In genomic region chr7:140987182-140988138, GRCm38 (mm10) we compare ENCODE assay signal across 27 mouse cellular contexts. TPM values are rescaled to one million over a fixed set of nuclear protein-coding genes. Genes with fewer than 3 reads are reported as not detected.
DNase-seq lines count a peak whose midpoint lies in the region; ATAC-seq and TF ChIP-seq lines count a peak whose summit lies in the region.
"Had no signal": no experiment of that assay in that cellular context is flagged by ENCODE, and none has a peak within 500 bp of the region (broad histone marks: within the 10 kb centered on the region; RNA-seq: fewer than 3 reads in every experiment).

No protein-coding gene starts in this region.

- no peaks in the 10 kb centered on the region for H3K27me3 ChIP-seq in stomach, embryonic 16.5 days (ENCODE audit: control insufficient read depth, insufficient read depth, low read length)
- no peaks in the 10 kb centered on the region for H3K27me3 ChIP-seq in stomach, postnatal 0 days (ENCODE audit: control insufficient read depth, insufficient read depth, low read length)
- H3K27me3 ChIP-seq in embryonic facial prominence, embryonic 15.5 days = no peaks in the 10 kb centered on the region
- H3K27me3 ChIP-seq: hindbrain, embryonic 15.5 days; limb, embryonic 13.5 days had no signal

- H3K36me3 ChIP-seq in stomach, embryonic 16.5 days (ENCODE audit: control insufficient read depth, insufficient read depth, low read length) = no peaks in the 10 kb centered on the region
- no peaks in the 10 kb centered on the region for H3K36me3 ChIP-seq in stomach, postnatal 0 days (ENCODE audit: control insufficient read depth, insufficient read depth, low read length)
- H3K36me3 ChIP-seq in embryonic facial prominence, embryonic 15.5 days = no peaks in the 10 kb centered on the region
- H3K36me3 ChIP-seq: heart, embryonic 13.5 days; hindbrain, embryonic 15.5 days; limb, embryonic 13.5 days had no signal

- ATAC-seq in stomach, embryonic 16.5 days (ENCODE audit: insufficient read depth, low FRiP score) = no peak
- no peak for ATAC-seq in stomach, postnatal 0 days (ENCODE audit: low FRiP score, low TSS enrichment)
- ATAC-seq in embryonic facial prominence, embryonic 15.5 days (ENCODE audit: insufficient number of reproducible peaks, low FRiP score, low TSS enrichment, low read depth) = no peak
- ATAC-seq: intestine, postnatal 0 days had no signal

- no peak overlapping the region for H3K4me2 ChIP-seq in stomach, embryonic 16.5 days (ENCODE audit: low read depth, low read length)
- H3K4me2 ChIP-seq in stomach, postnatal 0 days (replicated peaks; ENCODE audit: low read depth) = no peak overlapping the region
- no peak overlapping the region for H3K4me2 ChIP-seq in embryonic facial prominence, embryonic 15.5 days (replicated peaks)
- H3K4me2 ChIP-seq: heart, embryonic 13.5 days; hindbrain, embryonic 15.5 days; limb, embryonic 13.5 days had no signal

- TF ChIP-seq CTCF in stomach, postnatal 0 days (IDR thresholded peaks at IDR 0.05; ENCODE audit: low read depth) = no peak

- peak overlapping the region; percentile 1; the same call in 1 of the 2 replicates for H3K27ac ChIP-seq in stomach, embryonic 16.5 days (ENCODE audit: low read length)
- H3K27ac ChIP-seq in stomach, postnatal 0 days (replicated peaks) = no peak overlapping the region
- H3K27ac ChIP-seq in embryonic facial prominence, embryonic 15.5 days (replicated peaks) = 0 out of 2 replicates have a peak overlapping the region, but pooled peaks have one; percentile 53
- H3K27ac ChIP-seq: heart, embryonic 13.5 days; hindbrain, embryonic 15.5 days; limb, embryonic 13.5 days had no signal

- no peak overlapping the region for H3K9ac ChIP-seq in stomach, embryonic 16.5 days (ENCODE audit: low read length)
- H3K9ac ChIP-seq in stomach, postnatal 0 days (ENCODE audit: low read length) = no peak overlapping the region
- H3K9ac ChIP-seq in embryonic facial prominence, embryonic 15.5 days = no peak overlapping the region
- H3K9ac ChIP-seq: heart, embryonic 13.5 days; hindbrain, embryonic 15.5 days; limb, embryonic 13.5 days had no signal

- no peak overlapping the region for H3K4me3 ChIP-seq in stomach, embryonic 16.5 days (replicated peaks; ENCODE audit: low read length)
- no peak overlapping the region for H3K4me3 ChIP-seq in stomach, postnatal 0 days (ENCODE audit: low read depth, low read length)
- no peak overlapping the region for H3K4me3 ChIP-seq in embryonic facial prominence, embryonic 15.5 days (replicated peaks)
- H3K4me3 ChIP-seq: heart, embryonic 13.5 days; hindbrain, embryonic 15.5 days; limb, embryonic 13.5 days had no signal

- H3K9me3 ChIP-seq in stomach, embryonic 16.5 days (replicated peaks; ENCODE audit: control insufficient read depth, low read length) = no peaks in the 10 kb centered on the region
- no peaks in the 10 kb centered on the region for H3K9me3 ChIP-seq in stomach, postnatal 0 days (ENCODE audit: control insufficient read depth, low read length)
- no peaks in the 10 kb centered on the region for H3K9me3 ChIP-seq in embryonic facial prominence, embryonic 15.5 days (replicated peaks)
- H3K9me3 ChIP-seq: heart, embryonic 13.5 days; hindbrain, embryonic 15.5 days; limb, embryonic 13.5 days had no signal

- peak; percentile 21 to 24 for DNase-seq in layer of hippocampus, adult 8-10 months (ENCODE audit: low spot score in 2 of 2)
- DNase-seq in layer of hippocampus, postnatal 36 days = no peak
- no peak for DNase-seq in stomach, postnatal 0 days (ENCODE audit: low spot score)
- DNase-seq in telencephalon, adult 2 months (ENCODE audit: low read depth, low spot score) = peak; percentile 75
- DNase-seq in gastrocnemius, postnatal 10 days = no peak
- DNase-seq in cerebellum, adult 9-11 months = no peak
- DNase-seq: adrenal gland, postnatal 10 days; cerebellum, adult 18-20 months; heart, postnatal 36 days; lung, adult 18-20 months; lung, postnatal 36 days; thymus, postnatal 4 days had no signal

- 65% methylated on average over 17 of the region's 17 CpGs for WGBS in stomach, embryonic 16.5 days
- 64% methylated on average over 17 of the region's 17 CpGs for WGBS in stomach, postnatal 0 days
- WGBS in embryonic facial prominence, embryonic 15.5 days = 59% methylated on average over 17 of the region's 17 CpGs

- TF ChIP-seq EP300 in stomach, postnatal 0 days (optimal IDR thresholded peaks at IDR 0.05) = no peak

- 0 out of 2 replicates have a peak, but pooled peaks cover 3% of the 10 kb centered on the region for H3K4me1 ChIP-seq in stomach, embryonic 16.5 days (ENCODE audit: control insufficient read depth, insufficient read depth, low read length)
- no peaks in the 10 kb centered on the region; the same call in 1 of the 2 replicates for H3K4me1 ChIP-seq in stomach, postnatal 0 days (replicated peaks; ENCODE audit: control insufficient read depth, insufficient read depth)
- H3K4me1 ChIP-seq in embryonic facial prominence, embryonic 15.5 days = 0 out of 2 replicates have a peak, but pooled peaks cover 8% of the 10 kb centered on the region
- H3K4me1 ChIP-seq: heart, embryonic 13.5 days; hindbrain, embryonic 15.5 days had no signal

RNA-seq across cellular contexts. Expression of gene Ifitm1, which starts 20.4 kb away (rescaled TPM):
- total RNA-seq in layer of hippocampus, adult 8-10 months (2022) = 1 to 10 TPM; 2.5 to 5.1 (median 2.7) TPM
- 1 to 10 TPM; 1.6 to 3.8 TPM for total RNA-seq in layer of hippocampus, postnatal 36 days (2021)
- 156 and 185 TPM in 2 replicates for polyA plus RNA-seq in stomach, embryonic 16.5 days (2015; fragmentation: Nextera tagmentation; extraction: Ambion mirVana)
- polyA plus RNA-seq in stomach, postnatal 0 days (2015; fragmentation: Nextera tagmentation; extraction: Ambion mirVana) = 162 and 173 TPM in 2 replicates
- polyA plus RNA-seq in embryonic facial prominence, embryonic 15.5 days (2015; fragmentation: Nextera tagmentation; extraction: Ambion mirVana) = 126 and 137 TPM in 2 replicates
- total RNA-seq in gastrocnemius, postnatal 10 days (2021) = 1 to 10 TPM; 2.1 to 3.7 TPM

RNA-seq across cellular contexts. Expression of gene Ifitm3, which starts 23.1 kb away (rescaled TPM):
- total RNA-seq in layer of hippocampus, adult 8-10 months (2022) = 10 to 100 TPM in 3 of 4 experiments, 1 to 10 TPM in 1; 9.0 to 40.6 (median 20.8) TPM
- total RNA-seq in layer of hippocampus, postnatal 36 days (2021) = 10 to 100 TPM; 11.1 to 11.4 TPM
- polyA plus RNA-seq in stomach, embryonic 16.5 days (2015; fragmentation: Nextera tagmentation; extraction: Ambion mirVana) = 322 and 395 TPM in 2 replicates
- 350 and 450 TPM in 2 replicates for polyA plus RNA-seq in stomach, postnatal 0 days (2015; fragmentation: Nextera tagmentation; extraction: Ambion mirVana)
- polyA plus RNA-seq in embryonic facial prominence, embryonic 15.5 days (2015; fragmentation: Nextera tagmentation; extraction: Ambion mirVana) = 197 and 204 TPM in 2 replicates
- 10 to 100 TPM; 54.7 to 70.0 TPM for total RNA-seq in gastrocnemius, postnatal 10 days (2021)

RNA-seq across cellular contexts. Expression of gene Ifitm6, which starts 30.3 kb away (rescaled TPM):
- 1 to 10 TPM in 1 of 4 experiments, not detected in 3; 1.1 TPM for total RNA-seq in layer of hippocampus, adult 8-10 months (2022)
- under 1 TPM in 1 of 2 experiments, not detected in 1; 0.63 TPM for total RNA-seq in layer of hippocampus, postnatal 36 days (2021)
- 5.5 and 7.5 TPM in 2 replicates for polyA plus RNA-seq in stomach, embryonic 16.5 days (2015; fragmentation: Nextera tagmentation; extraction: Ambion mirVana)
- polyA plus RNA-seq in stomach, postnatal 0 days (2015; fragmentation: Nextera tagmentation; extraction: Ambion mirVana) = 0.40 and 0.63 TPM in 2 replicates
- polyA plus RNA-seq in embryonic facial prominence, embryonic 15.5 days (2015; fragmentation: Nextera tagmentation; extraction: Ambion mirVana) = 2.7 and 2.8 TPM in 2 replicates
- total RNA-seq in gastrocnemius, postnatal 10 days (2021) = under 1 TPM; 0.49 to 0.84 TPM
- total RNA-seq: layer of hippocampus, postnatal 14 days had no signal
- polyA plus RNA-seq: embryonic facial prominence, embryonic 11.5 days; forebrain, embryonic 11.5 days; limb, embryonic 13.5 days; neural tube, embryonic 11.5 days had no signal

RNA-seq across cellular contexts. Expression of gene Ifitm2, which starts 31.7 kb away (rescaled TPM):
- 10 to 100 TPM; 13.8 to 19.4 (median 17.2) TPM for total RNA-seq in layer of hippocampus, adult 8-10 months (2022)
- 10 to 100 TPM in 1 of 2 experiments, 1 to 10 TPM in 1; 8.4 to 14.1 TPM for total RNA-seq in layer of hippocampus, postnatal 36 days (2021)
- 1,006 and 1,276 TPM in 2 replicates for polyA plus RNA-seq in stomach, embryonic 16.5 days (2015; fragmentation: Nextera tagmentation; extraction: Ambion mirVana)
- 932 and 1,048 TPM in 2 replicates for polyA plus RNA-seq in stomach, postnatal 0 days (2015; fragmentation: Nextera tagmentation; extraction: Ambion mirVana)
- polyA plus RNA-seq in embryonic facial prominence, embryonic 15.5 days (2015; fragmentation: Nextera tagmentation; extraction: Ambion mirVana) = 1,542 and 1,589 TPM in 2 replicates
- total RNA-seq in gastrocnemius, postnatal 10 days (2021) = 100 to 1,000 TPM; 142 to 180 TPM

RNA-seq across cellular contexts. Expression of gene Gm45717, which starts 31.7 kb away (rescaled TPM):
- total RNA-seq in layer of hippocampus, adult 8-10 months (2022) = not detected
- total RNA-seq in layer of hippocampus, postnatal 36 days (2021) = not detected
- not detected in 2 replicates for polyA plus RNA-seq in stomach, embryonic 16.5 days (2015; fragmentation: Nextera tagmentation; extraction: Ambion mirVana)
- polyA plus RNA-seq in stomach, postnatal 0 days (2015; fragmentation: Nextera tagmentation; extraction: Ambion mirVana) = 0.32 and 0.71 TPM in 2 replicates
- polyA plus RNA-seq in embryonic facial prominence, embryonic 15.5 days (2015; fragmentation: Nextera tagmentation; extraction: Ambion mirVana) = 0.96 TPM in 1 of 2 replicates, not detected in the other
- total RNA-seq in gastrocnemius, postnatal 10 days (2021) = not detected
- total RNA-seq: adrenal gland, postnatal 10 days; gastrocnemius, postnatal 4 days; layer of hippocampus, postnatal 14 days; midbrain, postnatal 0 days had no signal
- polyA plus RNA-seq: embryonic facial prominence, embryonic 11.5 days; forebrain, embryonic 11.5 days; frontal cortex, adult 2 months; heart, embryonic 13.5 days; hindbrain, embryonic 15.5 days; limb, embryonic 13.5 days; midbrain, postnatal 0 days; spleen, adult 2 months; testis, adult 2 months had no signal

Comparison
In these comparisons a context has a peak if more than half of its experiments do, and no peak if none do; other contexts are left out.
1. DNase-seq: peak in layer of hippocampus, adult 8-10 months (2 of 2) and telencephalon, adult 2 months (single experiment); none in layer of hippocampus, postnatal 36 days (0 of 2), stomach, postnatal 0 days (single experiment), gastrocnemius, postnatal 10 days (single experiment) and cerebellum, adult 9-11 months (single experiment).